Comparison of ENCODE assay signal across 14 mouse cellular contexts in genomic region chr1:126491412-126491811, GRCm38 (mm10).
DNase-seq lines count a peak whose midpoint lies in the region; ATAC-seq lines count a peak whose summit lies in the region.
"Had no signal": no experiment of that assay in that cellular context is flagged by ENCODE, and none has a peak within 500 bp of the region (broad histone marks: within the 10 kb centered on the region; RNA-seq: fewer than 3 reads in every experiment).

No protein-coding gene starts in this region.

- H3K27ac ChIP-seq in hindbrain, embryonic 12.5 days = no peak overlapping the region
- no peak overlapping the region for H3K27ac ChIP-seq in hindbrain, embryonic 10.5 days
- no peak overlapping the region for H3K27ac ChIP-seq in embryonic facial prominence, embryonic 13.5 days
- peak overlapping the region; percentile 58 for H3K27ac ChIP-seq in forebrain, embryonic 16.5 days (ENCODE audit: low read length)
- H3K27ac ChIP-seq in midbrain, embryonic 13.5 days = no peak overlapping the region

- no peaks in the 10 kb centered on the region for H3K36me3 ChIP-seq in hindbrain, embryonic 12.5 days
- H3K36me3 ChIP-seq in hindbrain, embryonic 10.5 days = no peaks in the 10 kb centered on the region
- no peaks in the 10 kb centered on the region for H3K36me3 ChIP-seq in embryonic facial prominence, embryonic 13.5 days
- H3K36me3 ChIP-seq in forebrain, embryonic 16.5 days (ENCODE audit: control insufficient read depth, insufficient read depth) = no peaks in the 10 kb centered on the region
- no peaks in the 10 kb centered on the region for H3K36me3 ChIP-seq in midbrain, embryonic 13.5 days

- peak overlapping the region; percentile 72 for H3K4me2 ChIP-seq in hindbrain, embryonic 12.5 days (replicated peaks)
- H3K4me2 ChIP-seq in embryonic facial prominence, embryonic 13.5 days = peak overlapping the region; percentile 96
- H3K4me2 ChIP-seq in forebrain, embryonic 16.5 days (ENCODE audit: low read length) = peak overlapping the region; percentile 85
- H3K4me2 ChIP-seq in midbrain, embryonic 13.5 days (replicated peaks) = peak overlapping the region; percentile 83

- ATAC-seq in hindbrain, embryonic 12.5 days (ENCODE audit: low FRiP score) = no peak
- ATAC-seq in embryonic facial prominence, embryonic 13.5 days (ENCODE audit: insufficient number of reproducible peaks, insufficient read depth, low FRiP score, low TSS enrichment, low read depth) = no peak; the same call in 1 of the 2 replicates
- ATAC-seq in forebrain, embryonic 16.5 days = no peak
- 0 out of 2 replicates have a peak, but pooled peaks have one; percentile 7 for ATAC-seq in midbrain, embryonic 13.5 days

- DNase-seq in hindbrain, embryonic 10.5 days (ENCODE audit: low spot score) = no peak
- no peak for DNase-seq in frontal cortex, postnatal 14 days (ENCODE audit: low spot score in 2 of 2)
- DNase-seq in thymus, postnatal 36 days = no peak
- DNase-seq in testis, postnatal 10 days (ENCODE audit: low spot score) = no peak
- DNase-seq: adrenal gland, adult 2 months; B cell, adult 2 months; cerebellum, adult 9-10 months; kidney, postnatal 10 days; layer of hippocampus, adult 9-11 months; right cerebral cortex, postnatal 25 days had no signal

- H3K4me3 ChIP-seq in hindbrain, embryonic 12.5 days = no peak overlapping the region
- H3K4me3 ChIP-seq in hindbrain, embryonic 10.5 days = no peak overlapping the region; the same call in 1 of the 2 replicates
- no peak overlapping the region for H3K4me3 ChIP-seq in embryonic facial prominence, embryonic 13.5 days
- H3K4me3 ChIP-seq in forebrain, embryonic 16.5 days (replicated peaks; ENCODE audit: low read length) = peak overlapping the region; percentile 73
- H3K4me3 ChIP-seq in midbrain, embryonic 13.5 days (replicated peaks) = peak overlapping the region; percentile 54

- H3K27me3 ChIP-seq in hindbrain, embryonic 12.5 days = no peaks in the 10 kb centered on the region
- peaks cover 11% of the 10 kb centered on the region for H3K27me3 ChIP-seq in hindbrain, embryonic 10.5 days (ENCODE audit: insufficient read depth, poor library complexity, severe bottlenecking)
- H3K27me3 ChIP-seq in embryonic facial prominence, embryonic 13.5 days = peaks cover 41% of the 10 kb centered on the region
- H3K27me3 ChIP-seq in forebrain, embryonic 16.5 days (replicated peaks; ENCODE audit: control insufficient read depth, insufficient read depth, low read length) = no peaks in the 10 kb centered on the region
- no peaks in the 10 kb centered on the region; the same call in 1 of the 2 replicates for H3K27me3 ChIP-seq in midbrain, embryonic 13.5 days

- H3K9me3 ChIP-seq in hindbrain, embryonic 12.5 days (replicated peaks) = no peaks in the 10 kb centered on the region
- H3K9me3 ChIP-seq in hindbrain, embryonic 10.5 days = no peaks in the 10 kb centered on the region
- H3K9me3 ChIP-seq in embryonic facial prominence, embryonic 13.5 days = no peaks in the 10 kb centered on the region
- H3K9me3 ChIP-seq in forebrain, embryonic 16.5 days (ENCODE audit: control insufficient read depth, low read length) = no peaks in the 10 kb centered on the region
- H3K9me3 ChIP-seq in midbrain, embryonic 13.5 days = no peaks in the 10 kb centered on the region

- peaks cover 24% of the 10 kb centered on the region for H3K4me1 ChIP-seq in hindbrain, embryonic 12.5 days
- peaks cover 36% of the 10 kb centered on the region for H3K4me1 ChIP-seq in hindbrain, embryonic 10.5 days (replicated peaks)
- peaks cover 11% of the 10 kb centered on the region for H3K4me1 ChIP-seq in embryonic facial prominence, embryonic 13.5 days
- peaks cover 36% of the 10 kb centered on the region for H3K4me1 ChIP-seq in forebrain, embryonic 16.5 days (replicated peaks; ENCODE audit: control insufficient read depth, insufficient read depth, low read length)
- peaks cover 36% of the 10 kb centered on the region for H3K4me1 ChIP-seq in midbrain, embryonic 13.5 days (replicated peaks)

- H3K9ac ChIP-seq in hindbrain, embryonic 12.5 days = no peak overlapping the region
- H3K9ac ChIP-seq in embryonic facial prominence, embryonic 13.5 days = no peak overlapping the region
- peak overlapping the region; percentile 92 for H3K9ac ChIP-seq in forebrain, embryonic 16.5 days (replicated peaks; ENCODE audit: low read depth, low read length)
- H3K9ac ChIP-seq in midbrain, embryonic 13.5 days (replicated peaks) = no peak overlapping the region; the same call in 1 of the 2 replicates

- WGBS in hindbrain, embryonic 12.5 days = 78% methylated on average over 5 of the region's 5 CpGs
- WGBS in hindbrain, embryonic 10.5 days = 78% methylated on average over 5 of the region's 5 CpGs
- 41% methylated on average over 5 of the region's 5 CpGs for WGBS in embryonic facial prominence, embryonic 13.5 days
- WGBS in forebrain, embryonic 16.5 days = 69% methylated on average over 5 of the region's 5 CpGs
- 59% methylated on average over 5 of the region's 5 CpGs for WGBS in midbrain, embryonic 13.5 days

Comparison
In these comparisons a context has a peak if more than half of its experiments do, and no peak if none do; other contexts are left out.
1. H3K4me3 ChIP-seq: peak in forebrain, embryonic 16.5 days (single experiment) and midbrain, embryonic 13.5 days (single experiment); none in hindbrain, embryonic 12.5 days (single experiment), hindbrain, embryonic 10.5 days (single experiment) and embryonic facial prominence, embryonic 13.5 days (single experiment).
2. Peak in every context shown above with its lines, with median percentiles within 50 percentile points of each other: H3K4me2 ChIP-seq.